Mouse (Mus musculus) lung, adult 2 months (tissue): ENCODE data around the gene Cdiptos.

Source experiments
- CTCF ChIP-seq: fragments of 200-500 bp; IDR thresholded peaks from 2 replicates; pipeline ENCODE4 v1.5.1; 2011; ENCODE audit warnings: mild to moderate bottlenecking, low read length, control low read depth; ENCODE audit not compliant: insufficient read depth
- POLR2A ChIP-seq: fragments of 200-500 bp; IDR thresholded peaks from 2 replicates; pipeline ENCODE4 v1.6.1; 2011; ENCODE audit warnings: low read depth, mild to moderate bottlenecking, control low read depth, low read length, borderline replicate concordance; ENCODE audit errors: extremely low read depth

- TF ChIP-seq CTCF: no peak
- TF ChIP-seq POLR2A: peak; percentile 80
Observed at GRCm38 (mm10) chr7:127014320-127014719, 38.4 kb upstream of the Cdiptos start, which contains the start of gene Mvp.
